Mouse (Mus musculus): Measurements from ENCODE around the gene Jmjd7. TPM values are rescaled to one million over a fixed set of nuclear protein-coding genes. Genes with fewer than 3 reads are reported as not detected.

Jmjd7 gene
- total RNA-seq, 2 experiments from 2014 or later, result 4.0 to 5.0 TPM

DNA sequence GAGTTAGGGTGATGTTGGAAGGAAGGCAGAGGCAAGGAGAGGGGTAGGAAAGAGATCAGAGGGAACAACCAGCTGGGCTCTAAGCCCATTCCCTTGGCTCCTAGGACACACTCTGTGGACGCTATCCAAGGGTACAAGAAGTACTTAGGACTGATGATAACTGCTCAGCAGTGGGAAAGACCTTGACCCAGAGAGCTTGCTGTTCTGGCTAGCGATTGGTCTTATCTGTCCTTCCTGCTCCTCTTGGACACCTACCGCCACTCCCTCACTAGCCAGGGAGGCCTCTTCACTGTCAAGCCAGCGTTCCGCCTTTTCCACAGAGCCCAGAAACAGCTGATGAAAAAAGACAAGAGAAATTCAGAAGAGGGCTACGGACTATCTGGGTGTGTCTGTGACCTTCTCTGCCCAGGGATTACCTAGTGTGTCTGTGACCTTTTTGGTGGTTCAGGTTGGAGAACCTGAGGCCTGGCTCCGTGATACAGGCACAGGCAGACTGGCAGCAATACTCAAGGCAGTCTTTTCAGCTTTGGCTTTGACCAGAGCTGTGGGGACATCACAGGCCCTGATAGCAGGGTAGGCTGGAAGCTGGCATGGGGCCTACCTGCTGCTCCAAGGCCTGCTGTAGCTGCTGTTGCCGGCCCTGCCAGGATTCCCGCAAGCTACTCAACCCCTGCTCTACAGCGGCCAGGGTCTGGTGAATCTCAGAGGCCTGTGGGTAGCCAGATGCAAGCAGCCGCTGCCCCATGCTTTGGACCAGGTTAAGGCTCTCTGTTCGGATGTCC lies 27.7 kb downstream of the Jmjd7 start:
- no peak for DNase-seq (ENCODE audit: low spot score in 2 of 2)
- intact Hi-C loops (cut with DNase I), result no loop called here

DNA sequence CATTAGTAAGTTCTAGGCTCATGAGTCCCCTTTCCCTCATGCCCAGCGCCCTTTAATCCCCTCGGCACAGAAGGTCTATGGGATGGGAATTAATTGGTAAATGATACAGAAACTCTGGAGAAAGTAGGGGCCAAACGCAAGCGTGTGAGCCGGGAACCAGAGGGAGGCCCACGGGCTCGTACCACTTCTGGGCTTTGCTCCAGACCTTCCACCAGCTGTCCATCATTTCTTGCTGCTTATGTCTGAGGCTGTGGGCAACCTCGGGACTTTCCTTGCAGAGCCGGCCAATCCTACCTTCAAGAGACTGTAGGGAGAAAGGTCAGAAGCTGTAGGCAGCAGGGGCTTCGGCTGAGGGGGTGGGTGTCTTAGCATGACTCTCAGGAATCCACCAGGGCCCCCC lies 28.6 kb downstream of the Jmjd7 start:
- intact Hi-C loops (cut with DNase I), result no loop called here
- no peak for DNase-seq (ENCODE audit: low spot score in 2 of 2)

DNA sequence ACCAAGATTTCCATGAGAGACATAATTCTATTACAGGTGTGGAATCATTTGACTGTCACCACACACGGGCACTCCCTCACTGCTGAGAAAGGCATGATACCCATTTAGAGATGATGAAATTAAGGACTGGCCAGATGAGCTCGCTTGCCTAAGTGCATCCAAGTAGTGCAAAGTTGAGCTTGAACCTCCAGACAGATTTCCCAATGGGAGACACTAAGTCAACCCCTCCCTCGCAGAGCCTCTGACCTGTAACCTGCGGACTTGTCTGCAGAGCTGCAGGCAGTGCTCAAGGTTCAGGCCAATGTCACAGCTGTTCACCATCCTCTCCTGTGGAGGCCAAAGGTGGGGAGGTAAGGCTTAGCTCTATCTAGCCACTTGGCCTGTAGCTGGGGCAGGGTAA lies 31.5 kb downstream of the Jmjd7 start:
- DNase-seq (ENCODE audit: low spot score in 2 of 2), result no peak
- intact Hi-C loops (cut with DNase I), result no loop called here

DNA sequence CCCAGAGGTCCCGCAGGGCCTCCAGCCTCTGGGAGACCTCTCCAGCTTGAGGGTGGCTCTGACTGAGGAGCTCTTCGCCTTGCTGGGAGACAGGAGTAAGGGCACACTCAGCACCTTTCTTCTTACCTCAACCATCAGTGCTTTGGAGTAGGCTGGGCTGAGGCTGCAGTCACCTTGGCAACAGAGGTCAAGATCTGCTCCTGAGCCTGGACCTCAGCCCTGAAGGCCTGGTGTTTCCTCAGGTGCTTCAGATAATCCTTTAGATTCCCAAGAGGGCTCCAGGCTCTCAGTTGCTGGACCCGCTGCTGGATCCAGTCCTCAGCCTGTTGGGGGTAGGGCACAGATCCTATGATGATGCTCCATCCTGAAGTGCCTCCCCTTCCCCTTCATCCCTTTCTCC lies 32.2 kb downstream of the Jmjd7 start:
- intact Hi-C loops (cut with DNase I), result no loop called here

DNA sequence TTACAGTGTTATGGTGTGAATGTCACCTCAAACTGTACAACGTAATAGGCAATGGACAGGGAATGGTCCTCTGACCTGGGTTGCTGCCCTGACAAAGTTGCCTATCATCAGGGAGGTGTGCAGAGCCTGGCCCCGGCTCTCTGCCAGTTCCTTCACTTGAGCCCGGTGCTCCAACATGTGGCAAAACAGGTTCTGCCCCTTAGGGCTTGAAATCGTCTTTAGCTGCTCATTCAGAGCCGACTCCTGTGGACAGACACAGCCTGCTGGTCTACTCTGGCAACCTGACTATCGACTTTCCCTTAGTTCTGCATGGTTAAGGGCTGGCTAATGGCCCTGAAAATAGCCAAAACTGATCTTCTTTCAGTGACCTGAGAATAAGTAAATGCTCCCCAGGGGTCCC lies 32.9 kb downstream of the Jmjd7 start:
- no peak for DNase-seq (ENCODE audit: low spot score in 2 of 2)
- intact Hi-C loops (cut with DNase I), result no loop called here

More for the DNA sequence above, 32.2 kb downstream of the Jmjd7 start:
- DNase-seq (ENCODE audit: low spot score in 2 of 2), result no peak

DNA sequence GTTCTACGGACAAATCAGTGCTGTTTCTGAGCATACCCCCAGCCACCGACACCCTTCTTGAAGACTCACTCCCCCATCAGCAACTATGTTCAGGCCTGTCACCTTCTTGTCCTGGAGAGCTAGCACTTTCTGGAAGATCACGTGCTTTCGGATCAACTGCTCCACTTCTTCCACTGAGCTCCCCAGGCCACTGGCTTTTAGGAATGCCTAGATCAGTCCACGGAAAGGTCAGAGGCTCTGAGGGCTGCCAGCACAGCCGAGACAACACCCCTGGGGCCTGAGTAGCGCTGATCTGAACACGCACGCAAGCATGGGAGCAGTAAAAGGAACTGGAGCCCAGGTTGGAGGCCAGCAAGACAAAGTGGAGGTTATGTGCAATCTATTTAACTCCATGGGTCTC lies 33.4 kb downstream of the Jmjd7 start:
- DNase-seq (ENCODE audit: low spot score in 2 of 2), result no peak
- intact Hi-C loops (cut with DNase I), result no loop called here

DNA sequence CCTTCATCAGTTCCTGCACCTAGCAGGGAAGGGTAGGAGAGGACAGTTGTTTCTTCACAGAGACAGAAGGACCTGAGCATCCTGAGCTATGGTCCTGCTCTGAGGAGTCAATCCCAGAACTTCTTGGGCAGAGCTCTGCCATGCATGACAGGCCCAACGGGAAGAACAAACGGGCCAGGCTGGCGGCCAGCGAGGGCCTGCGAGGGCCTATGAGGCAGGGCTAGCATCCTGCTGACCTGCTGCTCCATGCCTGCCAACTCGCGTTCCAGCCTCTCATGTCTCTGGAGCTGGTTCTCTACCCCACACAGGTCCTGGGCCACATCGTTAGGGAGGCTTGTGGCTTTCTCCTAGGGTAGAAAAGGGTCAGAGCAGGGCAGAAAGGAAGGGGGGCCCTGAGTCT lies 35.0 kb downstream of the Jmjd7 start:
- intact Hi-C loops (cut with DNase I), result no loop called here
- DNase-seq (ENCODE audit: low spot score in 2 of 2), result no peak

DNA sequence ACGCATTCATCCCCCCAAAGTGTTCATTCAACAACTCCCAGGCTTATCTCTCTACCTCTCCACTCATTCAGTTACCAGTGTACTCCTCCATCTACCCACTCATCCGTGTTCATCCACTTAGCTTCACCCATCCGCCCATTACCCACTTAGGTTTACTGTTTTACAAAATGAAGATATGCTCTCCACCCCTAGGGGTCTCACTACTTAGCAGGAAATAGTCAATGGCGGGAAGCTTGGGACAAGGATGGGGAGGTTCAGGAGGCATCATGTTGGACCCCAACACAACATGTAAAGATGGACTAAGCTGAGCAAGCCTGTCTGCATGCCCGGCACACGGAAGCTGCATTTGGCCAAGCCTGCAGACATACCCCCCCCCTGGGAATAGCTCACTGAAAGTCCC lies 37.4 kb downstream of the Jmjd7 start:
- intact Hi-C loops (cut with DNase I), result loop anchor here (5.0 kb wide), 1 partner anchor 92 kb away; the partner anchor contains the start of gene Mapkbp1
- DNase-seq (ENCODE audit: low spot score in 2 of 2), result no peak

DNA sequence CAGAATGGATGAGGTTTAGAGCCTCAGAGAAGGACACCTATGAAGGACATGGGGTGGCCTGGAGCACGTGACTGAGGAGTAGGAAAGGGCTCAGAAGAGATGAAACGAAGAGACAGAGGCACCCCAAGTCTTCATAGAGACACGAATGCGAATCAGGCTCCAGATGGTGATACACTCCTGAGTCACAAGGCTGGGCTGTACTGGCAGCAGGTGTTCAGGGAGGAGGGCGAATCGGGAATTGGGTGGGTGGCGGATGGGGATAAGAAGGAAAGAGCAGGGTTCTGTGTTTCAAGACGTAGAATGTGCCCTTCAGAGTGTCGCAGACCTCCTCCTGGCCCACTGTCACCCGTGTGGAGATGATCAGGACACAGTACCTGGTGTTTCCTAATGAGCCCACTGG lies 38.0 kb downstream of the Jmjd7 start:
- intact Hi-C loops (cut with DNase I), result loop anchor here (5.0 kb wide), 1 partner anchor 93 kb away; the partner anchor contains the start of gene Mapkbp1
- DNase-seq (ENCODE audit: low spot score in 2 of 2), result no peak

DNA sequence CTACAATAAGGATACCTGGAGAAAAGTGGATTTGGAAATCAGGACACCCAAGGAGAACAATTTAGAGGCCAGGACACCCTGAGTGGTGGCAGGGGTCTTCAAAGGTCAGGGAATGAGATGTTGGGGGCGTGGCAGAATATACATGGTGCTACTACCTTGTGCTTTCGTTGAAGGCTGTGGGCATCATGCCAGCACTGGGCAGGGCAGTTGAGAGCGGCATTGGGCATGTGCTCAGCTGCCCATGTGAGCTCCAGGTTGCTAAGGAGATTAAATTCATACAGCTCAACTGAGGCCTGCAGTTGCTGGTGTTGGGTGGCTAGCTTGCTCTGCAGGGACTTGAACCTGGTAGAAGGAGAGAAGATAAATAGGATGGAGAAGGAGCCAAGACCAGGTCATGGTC lies 38.9 kb downstream of the Jmjd7 start:
- DNase-seq (ENCODE audit: low spot score in 2 of 2), result no peak
- intact Hi-C loops (cut with DNase I), result loop anchor here (5.0 kb wide), 1 partner anchor 94 kb away; the partner anchor contains the start of gene Mapkbp1

DNA sequence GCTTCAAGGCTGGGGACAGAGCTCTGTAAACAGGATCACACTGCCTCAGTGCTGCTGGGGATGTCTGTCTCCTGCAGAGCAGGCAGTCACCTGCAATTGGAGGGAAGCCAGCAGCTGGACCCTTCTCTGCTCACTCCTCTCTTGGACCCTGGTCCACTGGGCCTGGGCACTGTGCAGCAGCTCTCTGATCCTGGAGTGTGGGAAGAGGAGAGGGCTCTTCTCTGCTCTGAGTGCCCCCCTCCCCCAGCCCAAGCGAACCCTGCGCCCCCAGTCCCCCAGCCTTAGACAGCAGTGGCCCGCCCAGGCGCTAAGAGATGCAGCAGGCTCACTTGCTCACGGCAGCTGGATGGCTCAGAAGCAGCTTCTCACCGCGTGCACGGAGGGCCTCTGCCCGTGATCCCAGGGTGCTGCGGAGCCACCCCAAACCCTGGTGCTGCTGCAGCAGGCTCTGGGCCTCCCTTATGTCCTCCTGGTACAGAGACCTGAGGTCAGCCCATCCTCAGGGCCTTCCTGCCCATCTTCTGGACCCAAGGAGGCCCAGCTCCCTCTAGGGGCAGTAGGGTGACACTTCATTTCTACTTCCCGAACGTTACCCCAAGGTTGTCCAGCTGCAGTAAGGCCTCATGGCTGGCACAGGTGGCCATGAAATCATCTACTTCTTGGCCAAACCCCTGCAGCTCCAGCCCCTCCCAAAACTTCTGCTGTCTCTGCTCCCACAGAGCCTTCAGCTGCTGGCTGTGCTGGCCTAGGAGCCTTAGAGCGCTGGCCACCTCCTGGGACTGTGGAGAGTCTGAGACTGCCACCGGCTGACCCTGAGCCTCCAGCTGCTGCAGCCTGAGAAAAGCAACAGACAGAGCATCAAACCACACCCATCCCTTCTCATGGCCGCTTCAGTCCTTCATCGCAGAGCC lies 41.5 kb downstream of the Jmjd7 start:
- no peak for DNase-seq (ENCODE audit: low spot score in 2 of 2)
- intact Hi-C loops (cut with DNase I), result loop anchor here (5.0 kb wide), 1 partner anchor 97 kb away; the partner anchor contains the start of gene Mapkbp1

DNA sequence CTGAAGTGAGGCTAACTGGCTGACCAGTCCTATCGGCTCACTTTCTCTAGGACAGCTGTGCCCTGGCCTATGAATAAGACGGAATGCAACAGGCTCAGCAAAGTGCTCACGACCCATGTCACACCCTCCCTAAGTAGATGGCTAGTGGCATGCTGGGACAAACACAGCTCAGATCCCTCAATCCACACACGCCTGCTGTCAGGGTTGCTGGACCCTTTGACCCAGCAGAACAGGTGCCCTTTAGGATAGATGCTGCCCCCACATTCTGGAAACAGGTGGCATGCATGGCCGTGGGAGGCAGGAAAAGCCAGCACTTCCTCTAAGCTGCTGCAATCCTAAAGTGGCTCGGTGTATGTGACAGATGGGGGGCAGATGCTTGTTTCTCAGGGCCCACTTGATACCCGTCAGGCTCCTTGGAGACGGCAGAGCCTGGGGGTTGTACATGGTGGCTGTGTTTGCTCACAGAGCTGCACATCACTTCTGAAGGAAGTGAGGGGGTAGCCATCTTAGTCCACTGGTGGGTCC lies 42.2 kb downstream of the Jmjd7 start:
- DNase-seq (ENCODE audit: low spot score in 2 of 2), result peak; percentile 75 to 84
- intact Hi-C loops (cut with DNase I), result loop anchor here (5.0 kb wide), 1 partner anchor 97 kb away; the partner anchor contains the start of gene Mapkbp1

DNA sequence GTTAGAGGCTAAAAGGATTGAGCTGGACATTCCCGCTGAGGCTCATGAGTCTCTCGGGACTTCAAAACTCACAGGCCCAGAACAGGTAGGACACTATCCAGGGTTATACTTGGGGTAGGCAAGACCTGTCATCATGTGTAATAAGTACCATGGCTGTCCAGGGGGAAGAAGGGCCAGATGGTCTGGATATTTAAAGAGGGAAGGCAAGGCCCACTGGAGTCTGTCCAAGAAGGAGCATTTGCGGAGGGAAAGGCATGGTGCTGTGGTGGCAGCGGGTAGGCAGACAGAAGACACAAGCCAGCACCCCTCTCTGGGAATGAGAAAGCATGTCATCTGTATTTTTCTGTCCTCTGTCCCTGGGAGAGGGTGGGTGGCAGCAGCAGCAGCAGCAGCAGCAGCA lies 46.8 kb downstream of the Jmjd7 start:
- intact Hi-C loops (cut with DNase I), result no loop called here

DNA sequence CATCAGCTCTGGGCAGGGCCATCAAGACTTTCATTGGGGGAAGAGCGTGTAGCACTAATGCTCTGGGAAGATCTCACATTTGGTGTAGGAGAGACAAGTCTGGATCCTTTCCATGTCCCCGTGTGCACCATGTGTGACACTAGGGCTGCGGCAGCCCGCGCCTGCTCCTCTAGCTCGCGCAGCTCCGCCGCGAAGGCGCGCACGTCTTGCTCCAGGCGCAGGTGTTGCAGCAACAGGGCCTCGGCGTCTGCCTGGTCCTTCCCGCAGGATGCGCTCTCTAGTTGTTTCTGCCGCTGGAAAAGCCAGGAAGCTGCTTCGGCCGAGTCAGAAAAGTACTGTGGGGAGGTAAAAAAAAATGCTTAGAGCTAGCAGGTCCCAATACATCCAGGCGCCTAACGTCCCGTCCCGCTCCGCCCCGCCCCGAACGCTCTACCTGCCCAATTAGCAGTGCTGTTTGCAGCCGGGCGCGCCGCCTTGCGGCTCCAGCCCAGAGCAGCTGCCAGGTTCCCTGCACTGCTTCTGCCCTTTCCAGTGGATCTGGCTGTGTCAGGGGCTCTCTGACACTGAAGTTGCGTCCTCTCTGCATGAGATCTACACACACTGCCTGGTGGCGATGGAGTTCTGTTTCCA lies 48.9 kb downstream of the Jmjd7 start:
- peak; percentile 51 to 71 for DNase-seq (ENCODE audit: low spot score in 2 of 2)
- intact Hi-C loops (cut with DNase I), result no loop called here

More for the DNA sequence above, 46.8 kb downstream of the Jmjd7 start:
- no peak for DNase-seq (ENCODE audit: low spot score in 2 of 2)

Small RNA genes lying within 50 kb of the gene (microRNA-seq; reads per million reads assigned to microRNA genes)
- 0.67 to 0.79 reads per million in 2 experiments for gene Mir7665

Other genes starting within 250 kb of the Jmjd7 start
- gene Rpap1, start 239.9 kb upstream of the Jmjd7 start, total RNA-seq (2021), result 10 to 100 TPM; 17.5 to 18.8 TPM
- 100 to 1,000 TPM; 117 to 119 TPM for gene Tyro3, start 229.8 kb upstream of the Jmjd7 start, total RNA-seq (2021)
- 10 to 100 TPM; 57.9 to 65.6 TPM for gene Mga, start 130.3 kb upstream of the Jmjd7 start, total RNA-seq (2021)
- gene Mapkbp1, start 54.8 kb upstream of the Jmjd7 start, total RNA-seq (2021), result 10 to 100 TPM; 61.2 to 65.9 TPM
- 1 to 10 TPM; 1.0 to 1.2 TPM for gene Gm28042, start within 50 bp of the Jmjd7 start, total RNA-seq (2021)
- 1 to 10 TPM; 2.4 to 4.2 TPM for gene Pla2g4b, start 5.9 kb downstream of the Jmjd7 start, total RNA-seq (2021)
- 10 to 100 TPM; 11.6 TPM for gene Ehd4, start 127.1 kb downstream of the Jmjd7 start, total RNA-seq (2021)
- 10 to 100 TPM; 27.3 to 30.2 TPM for gene Pla2g4e, start 217.9 kb downstream of the Jmjd7 start, total RNA-seq (2021)

All from left cerebral cortex, postnatal 14 days (tissue).